Mouse (Mus musculus): ENCODE measurements around the gene Ankdd1b. TPM values are rescaled to one million over a fixed set of nuclear protein-coding genes. Genes with fewer than 3 reads are reported as not detected.

Gene Ankdd1b
- polyA plus RNA-seq, 1 experiment from 2014 or later: 0.22 TPM

- Histone ChIP-seq H3K9ac (no peak within 1 kb of the TSS), H3K27me3 (no peaks in the 10 kb centered on the region), H3K4me1 (no peaks in the 10 kb centered on the region), H3K36me3 (peaks cover 17% of the 10 kb centered on the region), H3K27ac (no peak within 1 kb of the TSS), H3K4me2 (no peak within 1 kb of the TSS), H3K4me3 (replicated peaks) (no peak within 1 kb of the TSS), H3K9me3 (replicated peaks) (peaks cover 1% of the 10 kb centered on the region; the same call in 1 of the 2 replicates)
- no peak for ATAC-seq (replicated peaks; ENCODE audit: low FRiP score)
- WGBS: 91% methylated on average over 3 of the region's 3 CpGs
These were observed 19.4 kb upstream of the Ankdd1b start, which contains the start of gene Gm17622 for GRCm38 (mm10) chr13:96490433-96490832. Gm17622 (plus strand) TSS chr13:96490733.

- H3K4me3 ChIP-seq (replicated peaks): no peak overlapping the region
- no peak overlapping the region for H3K27ac ChIP-seq
- no peak for ATAC-seq (replicated peaks; ENCODE audit: low FRiP score)
- WGBS: 85% methylated on average over 6 of the region's 6 CpGs
- H3K9me3 ChIP-seq (replicated peaks): peaks cover 3% of the 10 kb centered on the region; the same call in 1 of the 2 replicates
- H3K27me3 ChIP-seq: no peaks in the 10 kb centered on the region
- H3K9ac ChIP-seq: no peak overlapping the region
- no peaks in the 10 kb centered on the region for H3K4me1 ChIP-seq
- peaks cover 29% of the 10 kb centered on the region for H3K36me3 ChIP-seq
- H3K4me2 ChIP-seq: no peak overlapping the region
These were observed 17.0 kb upstream of the Ankdd1b start for GRCm38 (mm10) chr13:96487968-96488367.

- Histone ChIP-seq H3K27me3 (no peaks in the 10 kb centered on the region), H3K9ac (no peak overlapping the region), H3K36me3 (peaks cover 29% of the 10 kb centered on the region), H3K27ac (no peak overlapping the region), H3K4me2 (no peak overlapping the region), H3K4me1 (no peaks in the 10 kb centered on the region), H3K4me3 (replicated peaks) (no peak overlapping the region), H3K9me3 (replicated peaks) (peaks cover 3% of the 10 kb centered on the region; the same call in 1 of the 2 replicates)
- ATAC-seq (replicated peaks; ENCODE audit: low FRiP score): no peak
- 61% methylated on average over 6 of the region's 6 CpGs for WGBS
These were observed 16.2 kb upstream of the Ankdd1b start for GRCm38 (mm10) chr13:96487230-96487629.

- Histone ChIP-seq H3K4me3 (replicated peaks) (no peak overlapping the region), H3K4me1 (no peaks in the 10 kb centered on the region), H3K27me3 (no peaks in the 10 kb centered on the region), H3K36me3 (peaks cover 9% of the 10 kb centered on the region), H3K9ac (no peak overlapping the region), H3K4me2 (no peak overlapping the region), H3K9me3 (replicated peaks) (no peaks in the 10 kb centered on the region), H3K27ac (no peak overlapping the region)
- 89% methylated on average over 1 of the region's 1 CpGs for WGBS
- ATAC-seq (replicated peaks; ENCODE audit: low FRiP score): no peak
These were observed 8.0 kb upstream of the Ankdd1b start for GRCm38 (mm10) chr13:96478991-96479390.

GRCm38 (mm10) chr13:96477226-96477625 lies 6.2 kb upstream of the Ankdd1b start:
- H3K4me3 ChIP-seq (replicated peaks): no peak overlapping the region
- H3K4me1 ChIP-seq: 0 out of 2 replicates have a peak, but pooled peaks cover 2% of the 10 kb centered on the region
- H3K4me2 ChIP-seq: no peak overlapping the region
- no peak overlapping the region for H3K9ac ChIP-seq
- WGBS: 89% methylated on average over 4 of the region's 4 CpGs
- no peaks in the 10 kb centered on the region for H3K27me3 ChIP-seq
- no peak overlapping the region for H3K27ac ChIP-seq
- ATAC-seq (replicated peaks; ENCODE audit: low FRiP score): no peak
- H3K9me3 ChIP-seq (replicated peaks): no peaks in the 10 kb centered on the region
- H3K36me3 ChIP-seq: no peaks in the 10 kb centered on the region

- WGBS: 57% methylated on average over 6 of the region's 6 CpGs
- Histone ChIP-seq H3K27ac (no peak overlapping the region), H3K4me2 (no peak overlapping the region), H3K9ac (no peak overlapping the region), H3K9me3 (replicated peaks) (no peaks in the 10 kb centered on the region), H3K36me3 (no peaks in the 10 kb centered on the region), H3K4me3 (replicated peaks) (no peak overlapping the region), H3K27me3 (no peaks in the 10 kb centered on the region), H3K4me1 (0 out of 2 replicates have a peak, but pooled peaks cover 2% of the 10 kb centered on the region)
- no peak for ATAC-seq (replicated peaks; ENCODE audit: low FRiP score)
These were observed 442 bp downstream of the Ankdd1b start for GRCm38 (mm10) chr13:96470556-96470955.

- no peak overlapping the region for H3K9ac ChIP-seq
- H3K27ac ChIP-seq: no peak overlapping the region
- no peaks in the 10 kb centered on the region for H3K9me3 ChIP-seq (replicated peaks)
- H3K27me3 ChIP-seq: no peaks in the 10 kb centered on the region
- H3K36me3 ChIP-seq: no peaks in the 10 kb centered on the region
- H3K4me1 ChIP-seq: 0 out of 2 replicates have a peak, but pooled peaks cover 2% of the 10 kb centered on the region
- H3K4me3 ChIP-seq (replicated peaks): no peak overlapping the region
- WGBS: 96% methylated on average over 5 of the region's 5 CpGs
- H3K4me2 ChIP-seq: no peak overlapping the region
- no peak for ATAC-seq (replicated peaks; ENCODE audit: low FRiP score)
These were observed 2.3 kb downstream of the Ankdd1b start for GRCm38 (mm10) chr13:96468678-96469077.

GRCm38 (mm10) chr13:96465315-96465714 lies 5.7 kb downstream of the Ankdd1b start:
- no peak overlapping the region for H3K4me2 ChIP-seq
- no peak for ATAC-seq (replicated peaks; ENCODE audit: low FRiP score)
- H3K4me1 ChIP-seq: no peaks in the 10 kb centered on the region
- H3K36me3 ChIP-seq: no peaks in the 10 kb centered on the region
- H3K4me3 ChIP-seq (replicated peaks): no peak overlapping the region
- no peaks in the 10 kb centered on the region for H3K27me3 ChIP-seq
- no peak overlapping the region for H3K9ac ChIP-seq
- 46% methylated on average over 5 of the region's 5 CpGs for whole genome bisulfite sequencing
- no peaks in the 10 kb centered on the region for H3K9me3 ChIP-seq (replicated peaks)
- no peak overlapping the region for H3K27ac ChIP-seq

GRCm38 (mm10) chr13:96462644-96463043 lies 8.4 kb downstream of the Ankdd1b start:
- ATAC-seq (replicated peaks; ENCODE audit: low FRiP score): no peak
- H3K27ac ChIP-seq: no peak overlapping the region
- WGBS: 66% methylated on average over 1 of the region's 1 CpGs

GRCm38 (mm10) chr13:96458606-96459005 lies 12.4 kb downstream of the Ankdd1b start:
- 79% methylated on average over 4 of the region's 4 CpGs for WGBS

More at GRCm38 (mm10) chr13:96462644-96463043, 8.4 kb downstream of the Ankdd1b start:
- Histone ChIP-seq H3K9me3 (replicated peaks) (no peaks in the 10 kb centered on the region), H3K4me3 (replicated peaks) (no peak overlapping the region), H3K4me2 (no peak overlapping the region), H3K9ac (no peak overlapping the region), H3K36me3 (no peaks in the 10 kb centered on the region), H3K4me1 (no peaks in the 10 kb centered on the region), H3K27me3 (no peaks in the 10 kb centered on the region)

GRCm38 (mm10) chr13:96458018-96458417 lies 13.0 kb downstream of the Ankdd1b start:
- Histone ChIP-seq H3K4me3 (replicated peaks) (no peak overlapping the region), H3K9me3 (replicated peaks) (no peaks in the 10 kb centered on the region), H3K4me1 (no peaks in the 10 kb centered on the region), H3K27me3 (no peaks in the 10 kb centered on the region), H3K4me2 (no peak overlapping the region), H3K9ac (no peak overlapping the region), H3K36me3 (no peaks in the 10 kb centered on the region), H3K27ac (no peak overlapping the region)
- no peak for ATAC-seq (replicated peaks; ENCODE audit: low FRiP score)
- WGBS: 80% methylated on average over 5 of the region's 5 CpGs

More at GRCm38 (mm10) chr13:96458606-96459005, 12.4 kb downstream of the Ankdd1b start:
- H3K4me2 ChIP-seq: no peak overlapping the region
- H3K27ac ChIP-seq: no peak overlapping the region
- H3K9ac ChIP-seq: no peak overlapping the region
- H3K9me3 ChIP-seq (replicated peaks): no peaks in the 10 kb centered on the region
- no peak for ATAC-seq (replicated peaks; ENCODE audit: low FRiP score)
- no peaks in the 10 kb centered on the region for H3K4me1 ChIP-seq
- H3K27me3 ChIP-seq: no peaks in the 10 kb centered on the region
- no peak overlapping the region for H3K4me3 ChIP-seq (replicated peaks)
- no peaks in the 10 kb centered on the region for H3K36me3 ChIP-seq

GRCm38 (mm10) chr13:96457566-96457965 lies 13.4 kb downstream of the Ankdd1b start:
- Histone ChIP-seq H3K9ac (no peak overlapping the region), H3K27me3 (no peaks in the 10 kb centered on the region), H3K4me3 (replicated peaks) (no peak overlapping the region), H3K9me3 (replicated peaks) (no peaks in the 10 kb centered on the region), H3K27ac (no peak overlapping the region), H3K4me2 (no peak overlapping the region), H3K4me1 (no peaks in the 10 kb centered on the region), H3K36me3 (no peaks in the 10 kb centered on the region)
- 92% methylated on average over 5 of the region's 5 CpGs for WGBS
- no peak for ATAC-seq (replicated peaks; ENCODE audit: low FRiP score)

- H3K9ac ChIP-seq: no peak overlapping the region
- H3K4me2 ChIP-seq: no peak overlapping the region
- H3K9me3 ChIP-seq (replicated peaks): no peaks in the 10 kb centered on the region
- H3K4me3 ChIP-seq (replicated peaks): no peak overlapping the region
- no peak overlapping the region for H3K27ac ChIP-seq
- H3K36me3 ChIP-seq: no peaks in the 10 kb centered on the region
- no peaks in the 10 kb centered on the region for H3K27me3 ChIP-seq
- no peaks in the 10 kb centered on the region for H3K4me1 ChIP-seq
- ATAC-seq (replicated peaks; ENCODE audit: low FRiP score): no peak
- 71% methylated on average over 3 of the region's 3 CpGs for WGBS
These were observed 16.7 kb downstream of the Ankdd1b start for GRCm38 (mm10) chr13:96454288-96454687.

Measured in kidney, embryonic 15.5 days (tissue).